Mouse (Mus musculus) mouse embryonic stem cell (cell line): ENCODE measurements around the gene Stk10.

Experiments
- in situ Hi-C, 2 experiments: fragments of 300-500 bp; cut with MboI; formaldehyde crosslinking; loops; 1 replicate in 1 of 2; 3 replicates in 1 of 2; pipeline ENCODE4 v1.14.3; 2019 to 2020; ENCODE audit warnings: low sequenced_read_pairs in 2 of 2, low pct_unique_long_range_greater_than_20kb in 1 of 2, mixed read lengths in 1 of 2; ENCODE audit not compliant: unreplicated experiment in 1 of 2

Gene Stk10

DNA sequence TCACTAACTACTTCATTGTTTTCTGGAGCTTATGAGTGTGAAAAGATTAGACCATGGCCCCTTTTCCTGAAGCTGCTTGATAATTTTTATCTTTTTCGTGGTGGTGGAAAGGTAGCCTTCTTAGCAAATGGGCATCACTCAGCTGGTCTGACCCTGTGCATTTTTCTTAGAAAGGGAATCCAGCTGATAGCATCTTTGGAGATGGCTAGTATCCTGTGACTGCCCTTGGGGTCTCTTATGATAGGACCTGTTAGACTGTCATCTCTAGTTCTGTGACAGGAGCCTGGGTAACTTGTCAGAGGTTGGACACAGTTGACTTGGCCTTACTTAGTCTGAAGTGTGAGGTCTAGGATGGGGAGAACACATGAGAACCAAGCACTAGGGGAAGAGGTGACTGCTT is 13.8 kb upstream of the Stk10 start:
- in situ Hi-C loops, result no loop called here

DNA sequence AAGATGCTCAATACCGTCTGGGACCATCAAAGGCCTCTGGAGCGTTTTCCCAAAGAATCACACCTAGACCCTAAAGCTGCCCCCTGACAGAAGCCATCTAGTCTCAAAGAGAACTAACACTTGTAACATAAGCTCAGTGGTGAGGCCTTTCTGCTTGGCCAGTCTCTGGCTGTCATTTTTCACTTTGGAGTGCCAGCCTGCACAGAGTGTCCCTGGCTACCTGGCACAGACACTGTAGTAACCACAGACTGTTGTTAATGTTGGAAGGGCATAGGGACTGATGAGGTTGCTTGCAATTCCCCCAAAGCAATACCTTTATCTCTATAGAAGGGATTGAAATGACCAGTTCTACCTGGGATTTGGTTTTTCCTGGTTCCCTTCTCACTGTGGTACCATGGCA is 11.9 kb upstream of the Stk10 start:
- in situ Hi-C loops, result no loop called here

DNA sequence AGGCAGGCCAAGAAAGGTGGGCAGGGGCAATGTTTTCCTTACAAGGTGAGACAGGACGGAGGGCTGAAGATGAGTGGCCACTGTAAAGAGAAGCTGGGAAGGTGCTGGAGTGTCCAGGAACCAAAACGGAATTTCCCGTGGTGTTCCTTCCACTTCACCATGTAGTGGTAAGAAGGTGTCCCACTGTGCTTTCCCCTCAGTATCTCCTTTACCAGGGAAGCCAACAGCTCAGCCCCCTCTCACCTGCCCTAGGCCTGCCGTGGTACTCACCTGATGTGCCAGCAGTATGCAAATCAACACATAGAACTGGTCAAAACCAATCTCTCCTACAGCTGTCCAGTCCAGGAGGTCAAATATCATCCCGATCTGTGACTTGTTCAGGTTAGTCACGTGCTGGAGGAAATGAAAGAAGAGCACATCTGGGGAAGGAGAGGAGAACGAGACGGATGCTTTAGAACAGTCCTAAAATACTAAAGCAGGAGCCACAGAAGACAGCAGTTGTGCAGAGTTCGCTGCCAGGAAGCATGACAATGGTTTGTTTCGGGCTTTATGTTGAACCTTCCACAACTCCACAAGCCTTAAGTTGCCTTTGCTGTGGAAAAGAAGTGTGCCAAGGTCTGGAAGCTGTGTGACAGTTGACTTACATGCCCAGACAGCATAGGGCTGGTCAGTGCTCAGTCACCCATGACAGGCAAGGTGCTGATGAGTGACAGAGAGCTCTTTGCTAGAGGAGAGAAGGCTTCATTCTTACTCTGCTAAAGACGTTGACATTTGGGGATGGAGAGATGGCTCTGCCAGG is 8.8 kb upstream of the Stk10 start:
- in situ Hi-C loops, result no loop called here

DNA sequence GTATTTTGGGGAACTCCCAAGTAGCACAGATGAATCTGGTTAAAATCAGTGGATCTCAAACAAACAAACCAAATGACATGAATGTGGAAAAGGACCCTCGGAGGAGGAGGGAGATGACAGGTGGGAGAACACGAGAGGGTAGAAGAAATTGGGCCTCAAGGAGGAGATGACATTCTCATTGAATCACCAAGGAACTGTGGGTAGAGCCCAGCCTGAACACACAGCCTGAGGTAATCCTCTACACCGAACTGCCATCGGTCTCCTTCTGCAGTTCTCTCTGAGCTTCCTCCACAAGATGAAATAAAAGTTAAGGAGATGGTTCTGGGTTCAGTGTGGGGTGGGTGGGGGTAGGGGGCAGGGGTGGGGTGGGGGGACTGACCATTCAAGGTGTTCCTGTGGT is 6.1 kb upstream of the Stk10 start:
- in situ Hi-C loops, result no loop called here

DNA sequence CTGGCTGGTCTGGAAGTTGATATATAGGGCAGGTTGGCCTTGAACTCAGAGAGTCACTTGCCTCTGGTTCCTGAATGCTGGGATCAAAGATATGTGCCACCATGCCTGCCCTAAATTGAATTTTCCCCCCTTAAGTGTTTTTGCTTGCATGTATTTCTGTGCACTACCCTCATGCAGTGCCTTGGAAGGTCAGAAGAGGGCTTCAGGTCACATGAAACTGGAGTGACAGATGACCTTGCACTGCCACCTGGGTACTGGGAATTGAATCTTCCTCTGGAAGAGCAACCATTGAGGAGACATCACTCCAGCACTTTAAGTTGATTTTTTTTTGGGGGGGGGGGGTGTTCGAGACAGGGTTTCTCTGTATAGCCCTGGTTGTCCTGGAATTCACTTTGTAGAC is 3.0 kb upstream of the Stk10 start:
- in situ Hi-C loops, result no loop called here

DNA sequence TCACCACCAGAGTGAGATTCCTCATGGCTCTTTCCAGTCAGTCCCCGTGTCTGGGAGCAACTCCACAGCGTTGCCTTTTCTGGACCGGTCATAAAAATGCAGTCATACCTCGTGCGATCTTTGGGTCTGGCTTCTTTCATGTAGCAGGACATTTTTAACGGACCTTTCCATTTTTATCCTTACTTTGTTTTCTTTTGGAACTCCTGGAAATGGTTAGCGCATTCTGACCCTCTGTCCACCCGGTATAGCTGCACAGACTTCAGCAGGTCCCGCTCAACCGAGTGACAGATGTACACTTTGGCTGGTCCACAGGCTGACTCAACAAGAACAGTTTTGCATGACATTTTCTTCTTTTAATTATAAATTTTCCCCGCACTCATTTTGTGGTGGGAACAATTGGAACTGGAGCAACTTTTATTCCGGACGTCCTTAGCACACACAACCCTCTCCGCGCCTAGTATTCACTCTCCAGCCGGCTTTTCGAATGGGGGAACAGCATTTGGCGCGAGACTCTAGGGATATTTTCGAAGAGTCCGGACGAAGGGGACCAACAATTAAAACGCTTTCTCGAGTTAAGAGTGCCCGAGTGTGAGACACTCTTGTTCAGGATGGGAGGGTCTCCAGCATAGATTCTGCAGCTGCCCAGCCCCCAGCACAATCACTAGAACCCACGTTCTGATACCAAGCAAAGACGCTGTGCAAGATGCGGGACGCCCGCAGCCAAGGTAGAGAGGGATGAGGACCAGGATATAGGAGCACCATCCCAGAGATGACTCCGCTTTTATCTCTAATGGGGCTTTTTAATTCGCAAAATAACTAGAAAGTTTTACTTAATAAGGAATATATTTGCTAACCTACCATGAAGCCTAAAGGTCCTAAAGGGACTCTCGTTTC is 987 bp upstream of the Stk10 start, which contains the start of gene Efcab9:
Gene Efcab9, minus strand, starts transcription at position 211 of the 894 bp plus-strand sequence.
- in situ Hi-C loops, result no loop called here

DNA sequence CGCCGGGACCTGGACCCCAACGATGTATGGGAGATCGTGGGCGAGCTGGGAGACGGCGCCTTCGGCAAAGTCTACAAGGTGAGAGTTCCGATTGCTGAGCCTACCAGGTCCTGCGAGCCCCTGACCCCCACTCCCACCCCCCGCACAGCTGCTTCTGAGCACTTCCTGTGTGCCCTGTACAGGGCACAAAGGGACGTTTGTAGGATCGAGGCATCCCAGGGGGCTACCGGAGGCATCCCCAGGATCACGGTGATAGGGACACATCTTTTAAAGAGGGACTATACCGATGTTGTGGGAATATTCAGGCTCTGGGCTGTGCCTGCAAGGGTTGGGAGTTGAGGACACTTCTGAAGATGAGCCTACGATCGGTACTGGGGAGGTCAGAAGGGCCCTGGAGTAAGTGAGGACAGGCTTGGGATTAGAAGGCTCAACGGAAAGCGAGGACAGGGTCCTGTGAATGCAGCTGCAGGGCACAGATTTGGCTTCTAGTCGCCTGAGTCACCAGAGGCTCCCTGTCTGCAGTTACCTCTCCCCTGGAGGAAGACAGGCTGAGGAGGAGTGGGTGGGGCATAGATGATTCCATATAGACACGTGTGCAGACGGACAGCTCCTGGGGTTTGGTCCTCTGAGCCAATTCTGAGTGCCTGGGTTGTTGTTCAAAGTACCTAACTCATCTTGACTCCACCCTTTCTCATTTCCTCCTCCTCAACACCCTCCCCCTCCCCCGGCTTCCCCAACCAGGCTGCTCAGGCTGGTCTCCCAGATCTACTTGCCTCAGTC is 567 bp downstream of the Stk10 start:
- in situ Hi-C loops, result no loop called here

DNA sequence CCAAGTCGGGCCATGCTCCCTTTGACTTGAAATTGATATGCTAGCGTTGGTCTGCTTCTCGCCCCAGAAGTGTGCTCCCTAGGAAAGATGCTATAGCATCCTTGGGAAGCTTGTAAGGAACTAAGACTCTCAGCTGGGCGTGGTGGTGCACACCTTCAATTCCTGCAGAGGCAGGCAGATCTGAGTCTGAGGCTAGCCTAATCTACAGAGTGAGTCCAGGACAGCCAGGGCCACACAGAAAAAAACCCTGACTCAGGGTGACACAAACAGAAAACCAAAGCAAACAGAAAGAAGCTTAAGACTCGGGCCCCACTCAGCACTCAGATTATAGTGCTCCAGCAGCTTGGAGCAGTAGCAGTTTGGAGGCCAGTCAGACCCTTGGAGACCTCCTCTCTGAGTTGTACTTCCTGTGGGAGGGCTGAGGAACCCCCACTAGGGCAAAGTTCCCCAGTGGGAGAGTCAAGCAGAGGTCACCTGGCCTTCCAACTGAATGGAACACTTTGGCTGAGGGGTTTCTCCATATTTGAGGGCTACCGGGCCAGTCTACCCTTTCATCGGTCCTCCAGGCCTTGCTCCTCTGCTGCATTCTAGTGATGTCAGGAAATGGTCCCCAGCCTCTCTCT is 1.5 kb downstream of the Stk10 start:
- in situ Hi-C loops, result no loop called here

DNA sequence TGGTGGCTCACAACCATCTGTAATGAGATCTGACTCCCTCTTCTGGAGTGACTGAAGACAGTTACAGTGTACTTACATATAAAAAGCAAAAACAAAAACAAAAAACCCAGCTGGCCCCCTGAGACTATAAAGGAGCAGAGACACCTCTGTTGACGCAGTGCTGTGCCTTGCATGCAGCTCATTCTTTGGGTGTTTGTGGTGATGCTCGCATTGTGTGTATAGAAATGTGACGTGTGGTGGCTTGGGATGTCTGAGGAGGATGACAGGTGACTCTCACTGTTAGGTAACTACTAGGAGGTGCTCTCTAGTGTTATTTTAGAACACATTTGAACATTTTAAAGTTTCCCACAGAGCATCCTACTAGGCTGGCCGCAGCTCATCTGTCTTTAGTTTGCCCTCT is 2.5 kb downstream of the Stk10 start:
- in situ Hi-C loops, result no loop called here

DNA sequence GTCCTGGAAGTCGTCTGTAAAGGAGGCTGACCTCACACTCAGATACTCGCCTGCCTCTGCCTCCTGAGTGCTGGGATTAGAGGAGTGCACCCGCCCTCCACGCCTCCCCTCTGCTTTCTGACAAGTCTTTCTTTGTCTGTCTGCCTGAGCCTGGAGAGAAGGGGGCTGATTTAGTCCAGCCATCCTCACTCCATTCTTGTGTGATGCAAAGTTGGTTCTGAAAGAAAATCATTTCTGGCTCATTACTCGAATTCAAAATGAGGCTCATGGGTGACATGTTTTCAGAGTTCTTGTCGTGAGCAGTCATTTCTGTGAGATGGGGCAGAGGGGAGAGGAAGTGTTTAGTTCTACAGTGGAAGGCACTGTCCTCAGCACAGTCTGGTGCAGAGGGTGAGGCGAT is 3.8 kb downstream of the Stk10 start:
- in situ Hi-C loops, result no loop called here

DNA sequence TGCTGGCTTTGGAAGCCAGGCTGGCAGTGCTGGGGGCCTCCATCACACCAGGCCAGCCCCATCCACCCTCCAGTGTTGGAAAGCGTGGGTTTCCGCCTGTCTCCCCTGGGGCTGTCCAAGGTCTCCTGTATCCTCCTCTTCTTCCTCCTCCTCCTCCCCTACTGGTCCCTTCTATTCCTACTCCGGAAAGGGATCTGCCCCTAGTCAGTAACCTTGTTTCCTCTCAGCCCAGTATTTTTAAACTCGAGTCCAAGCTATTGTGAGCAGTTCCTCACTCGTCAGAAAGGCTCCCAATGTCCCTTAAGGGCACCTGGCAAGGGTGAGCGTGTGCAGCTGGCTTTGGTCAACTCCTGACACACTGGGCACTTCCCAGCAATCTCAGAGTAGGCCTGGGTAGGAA is 5.3 kb downstream of the Stk10 start:
- in situ Hi-C loops, result no loop called here

DNA sequence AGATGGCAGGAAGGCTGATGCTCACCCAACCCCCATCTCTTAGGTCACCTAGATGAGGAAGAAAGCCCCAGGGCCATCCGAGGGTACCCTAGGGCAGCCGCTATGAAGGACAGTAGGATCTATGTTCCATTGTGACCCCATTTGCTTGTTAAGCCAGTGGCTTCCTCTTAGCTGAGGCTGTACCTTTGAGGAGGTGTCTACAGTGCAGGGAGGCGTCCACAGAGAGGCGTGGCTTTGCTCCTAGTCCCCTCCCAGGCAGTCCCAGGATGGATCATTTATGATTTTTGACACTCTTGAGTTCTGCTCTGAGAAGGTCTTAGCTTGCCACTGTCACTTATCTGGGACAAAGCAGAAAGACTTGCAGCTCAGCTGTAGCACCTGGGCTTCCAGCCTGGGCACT is 5.7 kb downstream of the Stk10 start:
- in situ Hi-C loops, result no loop called here

DNA sequence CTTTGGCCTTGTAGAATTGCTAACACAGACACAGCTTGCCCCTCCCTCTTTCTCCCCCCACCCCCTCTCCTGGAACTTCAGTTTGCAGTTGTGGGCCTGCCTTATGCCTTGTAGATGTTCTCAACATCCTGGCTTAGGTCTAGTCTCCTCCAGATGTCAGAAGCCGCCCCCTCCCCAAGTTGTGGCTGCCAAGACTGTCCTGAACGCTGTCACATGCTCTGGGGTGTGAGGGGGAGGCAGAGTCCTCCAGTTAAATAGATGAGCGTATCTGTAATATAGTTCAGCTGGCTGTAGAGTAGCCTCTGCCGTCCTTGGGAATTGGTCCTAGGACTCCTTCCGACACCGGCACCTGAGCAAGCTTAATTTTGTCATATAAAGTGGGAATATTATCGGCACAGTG is 6.6 kb downstream of the Stk10 start:
- in situ Hi-C loops, result no loop called here

DNA sequence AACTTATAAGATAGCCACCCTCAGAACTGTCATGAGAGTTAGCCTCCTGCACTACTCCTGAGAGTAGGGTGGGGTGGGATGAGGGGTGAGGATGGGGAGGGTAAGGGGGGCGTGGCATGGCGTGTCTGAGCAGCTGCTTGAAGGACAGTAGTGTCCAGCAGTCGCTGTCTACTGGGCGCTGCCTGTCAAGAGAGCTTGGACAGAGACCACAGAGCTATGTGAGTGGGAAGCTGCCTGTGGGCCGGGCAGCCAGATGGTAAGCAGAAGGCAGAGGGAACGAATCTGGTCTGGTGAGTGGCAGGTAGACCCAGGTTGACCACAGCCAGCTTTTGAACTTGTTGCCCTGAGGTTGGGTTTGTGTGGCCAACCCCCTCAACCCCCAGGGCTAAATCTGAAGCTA is 7.4 kb downstream of the Stk10 start:
- in situ Hi-C loops, result no loop called here

DNA sequence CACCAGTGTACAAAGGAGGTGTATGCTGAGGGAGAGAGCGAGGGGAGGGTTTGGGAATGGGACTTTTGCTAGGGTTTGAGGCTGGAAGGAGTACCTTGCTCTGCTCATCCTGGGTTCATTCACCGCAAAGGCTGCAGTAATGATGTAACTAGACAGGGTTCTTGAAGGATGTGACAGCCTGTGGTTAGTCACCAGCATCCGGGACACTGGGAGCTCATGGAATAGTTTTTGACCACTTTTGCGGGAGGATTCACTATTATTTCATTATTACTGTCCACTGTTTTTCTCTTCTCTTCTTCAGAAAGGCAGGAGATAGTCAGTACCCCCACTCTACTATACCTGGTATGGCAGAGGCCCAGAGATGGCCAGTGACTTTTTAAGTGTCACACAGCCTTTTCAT is 9.1 kb downstream of the Stk10 start:
- in situ Hi-C loops, result no loop called here

DNA sequence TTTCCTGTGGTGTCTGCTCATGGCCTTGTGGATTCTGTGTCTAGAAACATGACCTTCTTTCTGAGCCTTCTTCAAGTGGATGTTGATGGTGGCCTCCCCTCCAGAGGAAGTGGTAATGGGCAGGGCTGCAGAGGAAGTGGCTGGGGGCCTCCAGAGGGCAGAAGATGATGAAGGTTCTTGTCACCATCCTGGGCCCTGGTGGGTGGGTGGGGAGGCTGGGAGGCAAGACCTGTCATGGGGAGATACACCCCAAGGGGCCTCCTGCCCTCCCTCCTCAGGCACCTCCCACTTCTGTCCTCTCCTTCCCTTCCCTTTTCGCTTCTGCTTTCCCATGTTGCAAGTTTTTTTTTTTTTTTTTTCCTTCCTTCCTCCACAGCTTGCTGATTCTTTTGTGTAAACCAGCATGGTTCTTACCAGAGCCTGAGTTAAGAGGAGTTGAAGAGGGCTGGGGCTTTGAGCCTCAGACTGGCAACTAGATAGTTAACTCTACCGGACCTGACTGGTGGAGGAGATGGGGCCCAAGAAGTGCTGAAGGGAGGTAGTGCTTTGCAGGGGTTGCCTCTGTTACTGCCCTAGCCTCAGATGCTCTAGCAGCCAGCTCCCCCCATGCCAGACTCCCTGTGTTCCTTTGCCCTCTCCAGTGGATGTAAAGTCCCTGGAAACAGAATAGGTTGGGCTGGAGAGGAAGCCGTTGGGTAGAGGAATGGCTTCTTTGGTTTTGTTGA is 9.7 kb downstream of the Stk10 start:
- in situ Hi-C loops, result no loop called here

DNA sequence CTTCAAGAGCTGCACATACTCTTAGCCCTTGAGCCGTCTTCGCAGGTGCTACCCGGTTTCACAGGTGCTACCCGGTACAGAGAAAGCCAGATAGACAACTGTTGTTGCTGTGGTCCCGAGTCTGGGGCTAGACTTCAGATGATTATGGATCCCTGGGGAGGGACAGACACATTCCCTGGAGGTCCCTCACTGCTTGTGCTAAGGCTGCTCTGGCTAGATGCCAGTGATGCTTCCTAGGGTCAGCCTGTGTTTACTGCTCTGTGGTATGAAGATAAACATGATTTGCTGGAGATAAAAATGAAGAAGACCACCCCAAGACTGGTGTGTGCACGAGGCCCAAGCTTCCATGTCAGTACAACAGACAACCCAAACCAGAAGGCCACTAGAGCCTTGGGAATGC is 10.9 kb downstream of the Stk10 start:
- in situ Hi-C loops, result no loop called here

DNA sequence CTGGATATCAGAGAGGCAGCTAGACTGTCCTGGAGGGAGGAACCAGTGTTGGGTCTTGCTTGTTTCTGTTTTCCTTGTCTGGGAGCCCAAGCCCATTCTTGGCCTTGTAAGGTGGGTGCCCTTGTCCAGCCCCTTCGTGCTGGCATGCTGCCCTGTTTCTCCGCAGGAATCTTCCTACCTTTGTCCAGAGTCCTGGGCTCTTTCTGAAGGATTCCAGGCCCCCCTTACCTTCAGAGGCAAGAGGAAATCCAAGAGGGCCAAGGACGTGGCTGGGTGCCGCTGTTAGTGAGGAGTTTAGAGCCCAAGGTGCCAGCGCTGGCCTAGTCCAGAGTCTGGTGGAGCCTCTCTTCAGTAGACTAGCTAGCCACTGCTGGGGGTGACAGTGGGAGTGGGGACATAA is 11.4 kb downstream of the Stk10 start:
- in situ Hi-C loops, result no loop called here
